Mouse (Mus musculus): ENCODE data around the gene Cep83.

- TF ChIP-seq ZNF384 (IDR thresholded peaks at IDR 0.05; ENCODE audit: low read depth, low read length) = no peak
- TF ChIP-seq ZC3H11A (IDR thresholded peaks at IDR 0.05; ENCODE audit: borderline replicate concordance, low read depth, low read length) = no peak
Observed at GRCm38 (mm10) chr10:94793914-94794313, 105.5 kb downstream of the Cep83 start.
